Mouse (Mus musculus) adrenal gland, adult (tissue): Measurements from ENCODE around the gene Myo1d.

ENCODE experiments used
- DNase-seq, 2 experiments: peaks; one replicate each; pipeline ENCODE4 v3.0.0; 2022 to 2023; ENCODE audit warnings: low spot score in 1 of 2; ENCODE audit not compliant: inconsistent age in 2 of 2

The Myo1d gene

DNA sequence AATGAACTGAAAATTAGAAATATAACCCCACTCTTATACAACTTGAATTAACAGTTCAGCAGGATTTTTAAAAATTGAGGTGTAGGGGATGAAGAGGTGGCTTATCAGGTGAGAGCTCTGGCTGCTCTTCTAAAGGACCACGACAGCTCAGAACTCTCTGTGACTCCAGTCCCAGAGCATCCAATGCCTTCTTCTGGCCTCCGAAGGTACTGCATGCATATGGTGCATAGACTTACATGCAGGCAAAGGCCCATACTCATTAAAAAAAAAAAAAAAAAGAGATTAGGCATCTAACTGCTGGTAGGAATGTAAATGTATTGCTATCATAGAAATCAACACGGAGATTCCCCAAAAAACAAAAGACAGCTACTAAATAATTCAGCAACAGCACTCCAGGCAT lies 217.3 kb downstream of the Myo1d start:
- DNase-seq: no peak

DNA sequence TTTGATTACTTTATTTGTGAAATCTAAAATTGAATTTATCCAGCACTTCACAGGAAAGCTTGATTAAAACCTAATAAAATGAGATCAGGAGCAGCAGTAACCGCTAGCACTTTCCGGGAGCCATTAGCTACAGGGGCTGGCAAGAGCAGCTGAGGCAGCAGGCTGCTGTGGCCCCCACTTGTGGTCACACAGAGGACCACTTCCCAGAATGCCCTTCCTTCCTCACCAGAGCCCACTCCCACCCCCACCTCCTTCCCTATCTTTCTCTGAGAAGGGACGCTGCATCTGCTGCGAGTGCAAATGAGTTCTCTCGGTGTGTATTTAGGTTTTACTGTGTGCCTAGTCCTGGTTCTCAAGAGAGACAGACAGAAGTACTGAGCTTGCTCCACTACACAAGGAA lies 219.1 kb downstream of the Myo1d start:
- no peak for DNase-seq

DNA sequence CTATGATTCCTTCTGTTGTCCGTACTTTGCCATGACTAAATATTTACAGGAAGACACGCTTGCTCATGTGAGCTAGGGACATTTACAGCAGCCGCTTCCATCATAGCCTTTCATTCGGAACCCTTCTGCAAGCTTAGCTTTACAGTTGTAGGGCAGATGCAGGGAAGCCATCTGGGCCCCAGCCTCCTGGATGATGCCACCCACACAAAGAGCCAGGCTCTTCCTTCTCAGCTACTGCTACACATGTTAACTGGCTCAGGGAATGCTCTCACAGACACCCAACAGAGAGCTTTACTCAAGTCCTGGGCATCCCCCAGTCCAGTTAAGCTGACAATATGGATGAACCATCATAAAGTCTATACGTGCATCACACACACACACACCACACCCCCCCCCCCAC lies 224.4 kb downstream of the Myo1d start:
- no peak for DNase-seq

DNA sequence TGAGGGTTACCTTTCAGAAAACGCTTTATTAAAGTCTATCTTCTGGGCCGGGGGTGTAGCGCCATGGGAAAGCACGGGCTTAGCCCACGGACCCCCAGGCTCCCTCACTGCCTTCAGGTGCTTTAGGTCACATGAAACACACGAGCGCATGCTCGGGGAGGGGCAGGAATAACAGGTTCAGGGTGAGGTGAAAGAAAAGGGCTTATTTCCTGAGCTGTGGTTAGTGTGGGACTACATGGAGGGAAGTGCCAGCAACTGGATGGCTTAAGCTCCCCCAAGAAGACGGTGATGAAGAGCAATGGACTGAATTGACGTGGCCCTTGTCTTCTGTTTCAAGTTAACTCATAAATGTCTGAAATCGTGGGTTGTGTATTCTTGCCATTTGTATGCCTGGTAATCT lies 226.8 kb downstream of the Myo1d start:
- no peak for DNase-seq

DNA sequence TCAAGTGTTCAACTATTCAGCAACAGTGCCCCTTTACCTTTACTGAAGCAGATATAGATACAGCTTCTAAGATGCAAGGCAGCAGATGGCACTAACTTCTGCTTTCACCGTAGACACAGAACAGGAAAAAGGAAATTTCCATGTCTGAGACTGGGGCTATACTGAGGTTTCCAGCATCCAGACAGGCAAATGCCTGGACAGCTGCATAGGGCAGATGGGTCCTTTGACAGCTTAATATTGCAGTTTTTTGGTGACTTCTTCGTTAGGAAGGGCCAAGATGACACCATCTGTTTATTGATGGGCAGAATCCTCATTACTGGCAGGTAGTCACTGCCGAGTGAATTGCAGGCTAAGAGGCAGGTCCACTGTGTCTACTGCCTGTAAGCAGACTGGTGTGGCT lies 228.2 kb downstream of the Myo1d start:
- DNase-seq: no peak

DNA sequence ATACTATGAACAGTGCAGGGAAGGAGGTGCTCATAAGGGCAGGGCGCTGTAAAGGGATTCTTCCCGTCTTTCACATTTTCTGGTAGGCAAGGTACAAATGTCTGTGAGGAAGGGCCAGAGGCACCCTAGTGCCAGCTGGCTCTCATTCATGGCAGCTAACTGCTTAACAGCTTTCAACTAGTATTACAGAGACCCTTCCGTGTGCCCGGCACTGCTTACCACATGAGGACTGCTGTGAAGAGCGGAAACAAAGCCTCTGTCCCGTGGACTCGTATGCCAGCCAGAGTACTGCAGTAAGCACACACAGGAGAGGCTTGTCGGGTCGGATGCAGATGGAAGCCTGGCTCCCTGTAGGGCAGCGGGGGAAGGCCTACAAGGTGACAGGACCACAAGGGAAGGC lies 229.6 kb downstream of the Myo1d start:
- no peak for DNase-seq

DNA sequence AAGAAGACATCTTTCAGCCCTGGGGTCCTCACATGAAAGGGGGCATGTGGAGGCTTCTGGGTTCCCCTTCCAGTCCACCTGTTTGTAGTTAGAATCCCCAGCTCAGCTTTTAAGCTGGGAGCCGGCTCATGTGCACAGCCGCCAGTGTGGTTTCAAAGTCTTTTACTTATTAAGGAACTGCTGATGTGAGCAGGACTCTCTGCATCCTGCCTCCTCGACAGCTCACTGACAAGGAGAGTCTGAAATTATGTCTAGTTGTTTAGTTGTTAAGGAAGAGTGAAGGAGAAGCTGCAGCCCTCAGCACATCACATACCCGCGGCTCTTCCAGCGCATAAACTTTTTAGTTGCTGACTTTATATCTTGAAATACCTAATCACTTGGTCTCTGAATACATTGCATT lies 230.0 kb downstream of the Myo1d start:
- DNase-seq: no peak

DNA sequence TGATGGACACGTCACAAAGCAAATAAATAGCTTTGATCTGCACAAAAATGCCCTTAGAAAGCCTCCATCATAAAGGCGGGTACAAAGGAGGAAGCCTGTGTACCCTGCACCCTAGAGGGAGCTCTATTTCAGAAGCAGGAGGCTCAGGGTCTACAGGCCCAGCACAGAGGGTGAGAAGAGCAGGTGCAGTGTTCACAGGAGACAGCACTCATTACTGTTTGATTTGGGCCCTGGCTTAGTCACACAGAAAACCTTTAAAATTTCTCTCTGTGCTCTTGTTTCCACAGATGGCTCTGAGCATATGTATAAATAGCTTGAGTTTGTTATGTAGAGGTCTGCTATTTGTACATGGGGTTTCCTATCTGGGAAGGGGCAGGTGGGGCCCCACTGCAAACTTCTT lies 233.6 kb downstream of the Myo1d start:
- no peak for DNase-seq

DNA sequence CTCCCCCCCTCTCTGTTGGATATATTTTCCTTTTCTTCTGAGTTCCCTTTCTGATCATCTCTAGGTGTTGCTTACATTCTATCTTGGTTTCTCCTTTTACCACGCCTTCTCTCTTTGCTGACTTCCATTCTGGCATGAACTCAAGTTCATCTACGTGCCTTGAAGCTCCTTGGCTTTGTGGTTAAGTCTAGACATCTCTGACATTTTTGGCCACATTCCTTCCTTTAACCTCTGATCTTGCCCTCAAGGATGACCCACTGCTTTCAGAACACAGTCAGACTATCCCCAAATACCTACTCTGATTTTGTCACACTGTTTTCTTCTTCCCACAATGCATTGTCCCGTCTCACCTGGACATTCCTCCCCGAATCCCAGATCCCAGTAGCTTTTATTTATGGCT lies 240.8 kb downstream of the Myo1d start:
- no peak for DNase-seq

DNA sequence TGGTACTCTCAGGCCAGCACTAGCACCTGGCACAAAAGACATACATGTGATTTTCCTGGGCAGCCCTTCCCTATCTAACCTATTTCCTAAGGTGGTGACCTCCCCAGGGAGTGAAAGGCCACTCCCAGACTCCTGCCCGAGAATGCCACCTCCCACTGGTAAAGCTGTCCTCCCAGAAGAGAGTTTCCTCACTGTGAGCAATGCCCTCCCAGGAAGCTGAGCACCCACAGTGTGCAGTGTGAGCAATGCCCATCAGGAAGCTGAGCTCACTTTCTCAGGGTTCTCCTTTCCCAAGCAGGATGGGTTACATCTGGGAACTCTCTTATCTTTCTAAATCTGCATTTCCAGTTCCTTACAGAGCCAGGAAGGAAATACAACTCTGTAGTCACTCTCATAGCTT lies 246.9 kb downstream of the Myo1d start:
- peak in 1 of 2 experiments; percentile 31 for DNase-seq

DNA sequence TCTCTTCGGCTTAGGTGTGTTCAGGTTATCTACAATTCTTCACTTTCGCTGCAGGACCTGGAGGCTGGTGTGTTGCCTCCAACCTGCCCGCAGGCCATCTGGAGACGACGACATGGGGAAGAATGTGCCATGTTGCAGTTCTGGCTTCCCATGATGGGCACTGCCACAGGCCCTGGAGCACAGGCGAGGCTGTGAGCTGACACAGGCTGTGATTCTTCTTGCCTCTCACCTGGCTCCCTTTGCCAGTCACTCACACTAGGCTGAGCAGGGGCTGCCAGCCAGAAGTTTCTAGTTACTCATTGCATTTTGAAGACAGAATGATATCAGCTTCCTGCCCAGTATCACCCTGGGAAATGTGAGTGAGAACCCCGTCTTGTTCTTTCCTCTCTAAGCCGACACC lies 250.7 kb downstream of the Myo1d start:
- DNase-seq: no peak

DNA sequence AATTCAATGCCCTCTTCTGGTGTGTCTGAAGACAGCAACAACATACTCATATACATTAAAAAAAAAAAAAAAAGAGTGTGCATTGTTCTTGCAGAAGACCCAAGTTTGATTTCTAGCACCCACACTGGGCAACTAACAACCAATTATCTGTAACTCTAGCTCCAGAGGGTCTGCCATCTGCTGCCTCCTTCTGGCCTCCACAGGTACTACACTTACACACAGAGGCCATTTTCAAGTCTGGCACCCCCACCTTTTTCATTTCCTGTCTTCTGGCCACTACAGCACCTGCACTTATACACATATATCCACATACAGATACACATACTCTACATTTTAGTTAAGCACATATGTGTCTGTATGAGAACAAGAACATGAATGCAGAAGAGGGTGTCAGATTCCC lies 252.1 kb downstream of the Myo1d start:
- DNase-seq: no peak

DNA sequence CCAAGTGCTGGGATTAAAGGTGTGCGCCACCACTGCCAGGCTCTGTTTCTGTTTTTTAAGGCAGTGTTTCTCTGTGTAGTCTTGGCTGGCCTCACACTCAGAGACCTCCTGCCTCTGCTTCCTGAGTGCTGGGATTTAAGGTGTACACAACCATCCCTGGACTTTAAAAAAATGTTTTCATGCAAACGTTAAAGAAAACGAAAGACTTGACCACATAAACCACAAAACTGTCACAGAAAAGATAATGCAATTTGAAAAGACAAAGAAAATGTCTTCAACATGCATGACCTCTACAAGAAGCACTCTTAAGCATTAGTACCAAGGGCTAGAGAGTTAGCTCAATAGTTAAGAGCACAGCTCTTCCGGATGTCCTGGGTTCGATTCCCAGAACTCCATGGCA lies 255.6 kb downstream of the Myo1d start:
- no peak for DNase-seq

DNA sequence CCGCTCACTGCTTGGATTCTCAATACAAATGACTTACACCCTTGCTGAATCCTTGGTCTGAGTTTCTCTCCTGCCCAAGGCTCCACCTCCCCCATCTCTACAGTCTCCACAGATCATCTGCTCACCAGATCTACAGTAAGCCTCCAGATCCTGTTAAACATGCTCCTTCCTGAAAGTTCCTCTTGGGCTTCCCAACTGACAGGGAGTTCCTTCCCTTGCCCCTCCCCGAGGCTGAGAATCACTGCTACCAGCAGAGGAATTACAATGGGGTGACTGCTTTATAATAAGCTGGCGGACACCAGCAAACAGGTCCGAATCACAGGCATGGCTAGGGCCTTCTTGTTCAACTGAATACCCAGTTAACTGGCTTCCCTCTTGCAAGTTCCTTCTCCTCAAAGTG lies 256.4 kb downstream of the Myo1d start:
- peak in 1 of 2 experiments; percentile 46 for DNase-seq

DNA sequence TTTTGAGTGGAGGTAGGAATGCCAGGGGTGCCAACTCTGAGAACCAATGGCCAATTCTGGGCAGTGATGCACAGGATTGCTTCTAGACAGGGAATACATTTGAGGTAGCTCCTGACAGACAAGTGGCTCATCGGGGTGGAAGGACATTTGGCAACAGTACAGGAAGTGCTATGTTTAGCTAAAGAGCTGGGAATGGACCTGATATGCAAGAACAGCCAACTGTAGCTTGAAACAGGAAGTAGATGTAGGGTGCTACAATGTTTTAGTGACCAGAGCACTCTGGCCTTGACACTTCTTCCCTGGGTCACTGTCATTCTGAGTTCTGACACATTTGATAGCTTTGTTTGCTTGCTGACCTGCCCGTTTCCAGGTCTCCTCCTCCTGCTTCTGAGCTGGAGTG lies 257.0 kb downstream of the Myo1d start:
- peak in 1 of 2 experiments; percentile 58 for DNase-seq

DNA sequence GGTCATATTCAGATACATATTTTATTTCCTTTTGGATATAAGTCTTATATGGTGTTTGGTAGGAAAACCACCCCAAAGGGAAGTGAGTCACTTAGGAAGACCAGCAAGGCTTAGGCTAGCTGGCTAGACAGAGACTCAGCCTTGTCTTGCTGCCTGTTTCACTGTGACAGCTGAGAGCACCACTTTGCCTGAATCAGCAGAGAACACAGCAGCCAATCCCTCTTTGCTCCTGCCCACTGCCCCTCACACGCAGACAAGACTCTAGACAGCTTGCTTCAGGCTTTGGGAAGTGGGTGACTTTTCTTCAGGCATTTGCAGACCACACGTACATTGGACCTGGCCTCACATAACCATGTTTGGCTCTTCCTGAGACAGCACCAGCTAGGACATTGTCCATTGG lies 258.7 kb downstream of the Myo1d start:
- no peak for DNase-seq

DNA sequence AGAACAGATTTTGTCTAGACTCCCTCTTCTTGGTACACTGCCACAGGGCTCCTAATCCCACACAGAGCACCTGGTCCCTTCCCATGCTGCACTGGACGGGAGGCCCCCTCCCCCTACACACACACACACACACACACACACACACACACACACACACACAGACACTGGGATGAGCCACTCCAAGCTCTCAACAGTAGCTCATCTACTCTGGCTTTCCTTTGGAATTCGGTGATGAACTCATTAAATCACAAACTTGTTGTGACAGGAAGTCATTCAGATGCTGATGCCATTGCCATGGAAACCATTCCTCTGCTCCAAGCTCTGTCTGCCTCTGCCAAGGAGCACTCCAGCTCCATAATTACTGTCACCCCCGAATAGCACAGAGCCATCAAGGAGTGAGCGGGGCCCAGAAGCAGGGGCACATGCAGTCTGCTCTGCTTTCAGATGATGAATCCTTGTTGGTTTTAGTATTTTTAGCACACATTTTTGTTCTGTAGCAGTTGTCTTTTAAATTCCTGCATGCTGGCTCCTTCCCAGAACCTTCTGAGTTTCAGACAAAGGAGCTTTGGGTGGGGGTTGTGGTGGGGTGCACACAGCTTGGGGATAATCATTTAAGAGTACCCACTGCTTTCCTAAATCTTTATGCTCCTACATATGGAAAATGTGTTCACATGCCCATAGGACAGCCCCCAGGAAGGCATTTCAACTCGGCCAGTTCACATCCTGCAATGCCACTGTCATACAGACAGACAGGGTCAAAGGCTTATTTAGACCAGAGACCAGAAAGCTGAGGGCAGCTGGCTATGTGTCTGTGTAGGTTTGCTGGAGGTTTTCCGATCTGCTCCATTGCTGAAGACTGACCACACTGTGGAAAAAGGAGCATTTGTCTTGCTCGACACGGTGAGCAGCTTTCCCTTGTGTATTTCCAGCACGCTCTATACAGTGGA lies 261.1 kb downstream of the Myo1d start:
- no peak for DNase-seq

DNA sequence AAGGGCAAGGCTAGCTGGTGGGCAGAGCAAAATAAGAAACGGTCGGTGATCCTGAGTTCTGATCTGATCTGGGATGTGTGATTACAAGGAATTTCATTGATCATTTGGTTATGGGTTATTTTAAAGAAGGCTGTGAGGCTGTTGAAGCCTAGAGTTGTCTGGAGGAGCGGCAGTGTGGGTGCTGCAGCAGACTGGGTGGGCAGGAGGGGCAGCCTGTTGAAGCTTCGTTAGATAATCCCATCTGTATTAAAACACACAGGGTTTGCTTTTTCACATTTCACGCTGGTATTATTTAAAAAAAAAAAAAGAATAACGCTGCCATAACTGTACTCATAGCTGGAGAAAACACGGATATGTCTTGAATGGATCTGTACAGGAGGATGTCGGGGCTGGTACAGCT lies 263.9 kb downstream of the Myo1d start:
- no peak for DNase-seq

DNA sequence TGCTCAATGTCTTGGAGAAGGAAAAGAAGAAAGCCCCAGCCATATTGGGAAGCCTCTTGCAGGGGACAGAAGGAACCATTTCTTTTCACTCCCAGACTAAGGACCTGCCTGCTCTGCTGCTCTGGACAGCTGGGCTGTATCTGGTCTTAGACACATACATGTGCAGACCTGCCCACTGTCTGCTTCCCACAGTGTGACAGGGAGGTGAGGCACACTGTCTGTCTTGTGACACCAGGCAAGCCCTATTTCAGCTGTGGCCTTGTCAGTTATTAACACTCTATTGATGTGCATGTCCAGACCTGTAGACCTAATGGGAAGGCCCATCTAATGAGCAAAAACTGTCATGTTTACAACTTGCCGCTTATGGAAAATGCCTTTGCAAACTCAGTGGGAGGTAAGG lies 264.5 kb downstream of the Myo1d start:
- no peak for DNase-seq

DNA sequence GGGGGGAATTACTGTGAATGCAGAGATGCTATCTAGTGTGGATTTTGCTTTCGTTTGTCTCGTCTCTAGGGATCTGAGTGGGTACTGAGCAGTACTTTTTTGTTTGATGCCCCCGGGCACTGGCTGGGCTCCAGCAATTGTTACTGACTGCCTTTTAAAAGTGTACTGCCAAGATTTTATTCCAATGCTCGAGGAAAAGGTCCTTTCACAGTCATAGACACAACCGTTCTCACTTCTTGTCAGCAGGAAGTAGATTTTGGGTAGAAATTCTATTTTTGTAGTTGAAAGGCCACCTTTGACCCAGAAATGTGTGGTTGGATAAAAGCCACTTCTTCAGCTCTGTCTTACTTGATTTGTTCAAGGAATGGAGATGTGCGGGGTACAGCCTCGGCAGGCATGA lies 266.0 kb downstream of the Myo1d start:
- no peak for DNase-seq

DNA sequence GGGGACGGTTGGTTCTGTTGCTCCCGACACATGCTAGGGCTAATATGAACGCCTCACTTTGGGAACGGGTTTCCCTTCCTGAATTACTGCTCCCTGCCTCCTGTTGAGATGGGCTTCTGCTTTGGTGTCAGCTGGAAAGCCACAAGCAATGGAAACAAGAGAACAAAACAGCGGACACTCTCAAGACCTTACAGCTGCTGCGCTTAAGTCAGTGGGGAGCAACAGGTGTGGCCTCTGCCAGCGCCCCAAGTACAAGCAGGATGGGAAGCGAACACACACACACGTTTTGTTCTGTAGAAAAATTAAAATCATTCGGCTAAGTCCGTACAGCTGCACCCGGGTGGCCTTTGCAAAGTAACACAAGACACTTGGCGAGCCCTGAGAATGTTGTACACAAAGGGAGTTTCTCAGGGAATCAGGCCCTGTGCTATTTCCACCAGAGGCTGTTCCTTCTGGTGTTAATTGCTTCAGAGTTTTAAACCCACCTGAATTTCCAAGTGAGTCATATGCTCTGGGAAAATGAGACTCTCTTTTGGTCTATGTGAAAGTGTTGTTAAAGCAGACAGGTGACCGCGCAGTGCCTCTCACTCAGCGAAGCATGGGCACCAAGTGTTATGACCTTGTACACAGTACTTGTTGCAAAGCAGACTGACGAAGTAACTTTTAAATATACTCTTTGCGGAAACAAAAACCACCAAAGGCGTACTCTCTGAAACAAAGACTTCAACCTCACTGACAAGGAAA lies 267.3 kb downstream of the Myo1d start:
- DNase-seq: no peak

DNA sequence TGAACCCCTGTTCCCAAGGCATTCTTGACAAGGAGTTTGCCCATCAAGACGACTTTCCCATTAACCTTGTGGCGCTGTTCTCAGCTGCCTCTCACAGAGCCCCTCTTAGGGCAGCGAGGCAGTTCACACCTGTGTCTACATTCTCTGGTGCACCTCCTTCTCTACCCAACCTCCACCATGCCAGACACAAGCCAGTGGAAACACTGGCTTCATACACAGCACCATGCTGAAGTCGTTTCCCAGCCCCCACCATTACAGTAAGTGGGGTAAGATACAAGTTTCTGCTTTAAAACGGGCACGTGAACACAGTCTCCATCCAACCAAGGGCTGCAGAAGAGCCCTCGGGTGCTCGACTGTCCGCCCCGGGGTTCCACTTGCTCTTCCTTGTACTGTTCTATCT lies 269.7 kb downstream of the Myo1d start:
- no peak for DNase-seq

DNA sequence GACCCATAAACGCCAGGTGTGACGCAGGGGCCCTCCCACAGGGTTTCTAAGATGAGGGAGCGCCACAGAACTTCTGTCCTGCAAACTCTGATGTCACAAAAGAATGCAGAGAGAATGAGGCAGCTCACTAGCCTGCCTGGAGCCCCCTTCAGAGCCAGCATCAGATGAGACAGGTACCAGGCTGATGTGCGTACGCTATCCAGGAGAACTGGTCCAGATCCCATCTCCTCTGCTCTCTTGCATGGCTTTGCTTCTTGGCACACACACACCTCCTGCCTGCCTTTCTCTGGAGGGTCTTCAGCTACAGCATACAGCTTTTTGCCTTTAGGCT lies 270.7 kb downstream of the Myo1d start:
- no peak for DNase-seq
